Mouse (Mus musculus): ENCODE data around the gene Slc6a21. TPM values are rescaled to one million over a fixed set of nuclear protein-coding genes. Genes with fewer than 3 reads are reported as not detected.

Gene Slc6a21
- polyA plus RNA-seq, 1 experiment from 2014 or later, result not detected

GRCm38 (mm10) chr7:45302626-45303025, 25.3 kb downstream of the Slc6a21 start:
- 69% methylated on average over 8 of the region's 8 CpGs for WGBS
- Histone ChIP-seq H3K27ac (replicated peaks) (no peak overlapping the region), H3K27me3 (replicated peaks) (no peaks in the 10 kb centered on the region), H3K4me1 (peaks cover 13% of the 10 kb centered on the region), H3K9me3 (no peaks in the 10 kb centered on the region), H3K4me3 (no peak overlapping the region), H3K4me2 (no peak overlapping the region), H3K36me3 (peaks cover 39% of the 10 kb centered on the region), H3K9ac (no peak overlapping the region)
- ATAC-seq (ENCODE audit: extremely low read depth, insufficient number of reproducible peaks, low FRiP score, low TSS enrichment), result no peak

DNA sequence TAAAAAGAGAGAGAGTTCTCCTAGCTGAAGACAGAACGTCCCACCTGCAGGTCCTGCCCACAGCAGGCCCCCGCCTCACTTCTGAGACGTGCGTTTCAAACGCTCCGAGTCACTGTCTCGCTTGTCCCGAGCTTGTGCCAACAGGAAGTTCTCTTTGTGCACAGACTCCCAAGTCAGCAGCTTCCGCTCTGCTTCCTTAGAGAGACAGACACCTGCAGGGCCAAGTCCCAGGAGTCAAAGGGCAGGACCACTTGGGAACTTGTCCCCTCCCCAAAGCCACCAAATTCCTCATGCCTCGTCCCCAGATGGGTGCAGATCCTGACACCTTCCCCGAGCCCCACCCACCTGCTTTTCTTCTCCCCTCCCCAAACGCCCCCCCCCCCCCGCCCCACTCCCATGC, 27.6 kb downstream of the Slc6a21 start:
- no peak for ATAC-seq (ENCODE audit: extremely low read depth, insufficient number of reproducible peaks, low FRiP score, low TSS enrichment)
- 38% methylated on average over 11 of the region's 13 CpGs for WGBS
- H3K4me1 ChIP-seq, result peaks cover 13% of the 10 kb centered on the region
- no peaks in the 10 kb centered on the region for H3K9me3 ChIP-seq
- no peak overlapping the region for H3K4me3 ChIP-seq
- peaks cover 54% of the 10 kb centered on the region for H3K36me3 ChIP-seq
- peak overlapping the region; percentile 20; the same call in 1 of the 2 replicates for H3K4me2 ChIP-seq
- H3K27ac ChIP-seq (replicated peaks), result no peak overlapping the region
- H3K9ac ChIP-seq, result no peak overlapping the region
- no peaks in the 10 kb centered on the region for H3K27me3 ChIP-seq (replicated peaks)

GRCm38 (mm10) chr7:45305275-45305674, 28.0 kb downstream of the Slc6a21 start:
- H3K9ac ChIP-seq, result no peak overlapping the region
- no peak for ATAC-seq (ENCODE audit: extremely low read depth, insufficient number of reproducible peaks, low FRiP score, low TSS enrichment)
- peaks cover 58% of the 10 kb centered on the region for H3K36me3 ChIP-seq
- H3K4me3 ChIP-seq, result no peak overlapping the region
- H3K27me3 ChIP-seq (replicated peaks), result no peaks in the 10 kb centered on the region
- H3K27ac ChIP-seq (replicated peaks), result no peak overlapping the region
- no peaks in the 10 kb centered on the region for H3K9me3 ChIP-seq
- H3K4me1 ChIP-seq, result peaks cover 9% of the 10 kb centered on the region
- 15% methylated on average over 17 of the region's 17 CpGs for WGBS
- H3K4me2 ChIP-seq, result peak overlapping the region; percentile 20; the same call in 1 of the 2 replicates

DNA sequence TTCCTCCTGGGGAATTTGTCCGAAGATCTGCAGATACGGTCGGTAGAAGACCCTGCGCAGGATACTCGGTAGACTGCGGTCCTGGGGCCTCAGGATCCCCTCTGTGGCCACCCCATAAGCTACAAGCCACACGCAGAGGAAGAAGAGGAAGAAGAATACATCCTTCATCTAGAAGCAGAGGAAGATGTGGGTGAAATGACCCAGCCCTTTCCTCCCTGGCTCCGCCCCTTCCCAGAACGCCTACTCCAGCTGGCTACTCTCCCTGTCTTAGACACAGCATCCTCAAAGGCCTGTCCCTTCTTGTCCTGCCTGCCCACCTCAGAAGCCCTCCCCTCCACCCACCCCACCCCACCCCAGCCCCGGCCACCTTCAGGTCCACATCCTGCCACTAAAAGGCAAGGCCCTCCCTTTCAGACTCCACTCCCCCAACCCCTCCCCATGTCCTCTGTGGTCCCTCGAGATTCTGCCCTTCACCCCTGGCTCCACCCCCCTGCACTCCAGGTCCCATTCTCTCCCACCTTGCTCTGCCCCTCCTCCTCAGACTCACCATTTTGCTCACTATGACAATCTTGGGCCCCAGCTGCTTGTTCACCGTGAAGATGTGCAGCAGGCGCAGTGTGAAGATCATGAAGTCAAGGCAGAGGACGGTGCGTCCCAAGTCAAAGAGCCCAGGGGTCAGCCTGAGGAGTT, 31.4 kb downstream of the Slc6a21 start:
- no peak for ATAC-seq (ENCODE audit: extremely low read depth, insufficient number of reproducible peaks, low FRiP score, low TSS enrichment)
- Histone ChIP-seq H3K4me3 (no peak overlapping the region), H3K4me2 (no peak overlapping the region), H3K27me3 (replicated peaks) (no peaks in the 10 kb centered on the region), H3K9me3 (no peaks in the 10 kb centered on the region), H3K36me3 (peaks cover 57% of the 10 kb centered on the region), H3K4me1 (peaks cover 21% of the 10 kb centered on the region), H3K27ac (replicated peaks) (no peak overlapping the region), H3K9ac (no peak overlapping the region)
- WGBS, result 64% methylated on average over 15 of the region's 15 CpGs

DNA sequence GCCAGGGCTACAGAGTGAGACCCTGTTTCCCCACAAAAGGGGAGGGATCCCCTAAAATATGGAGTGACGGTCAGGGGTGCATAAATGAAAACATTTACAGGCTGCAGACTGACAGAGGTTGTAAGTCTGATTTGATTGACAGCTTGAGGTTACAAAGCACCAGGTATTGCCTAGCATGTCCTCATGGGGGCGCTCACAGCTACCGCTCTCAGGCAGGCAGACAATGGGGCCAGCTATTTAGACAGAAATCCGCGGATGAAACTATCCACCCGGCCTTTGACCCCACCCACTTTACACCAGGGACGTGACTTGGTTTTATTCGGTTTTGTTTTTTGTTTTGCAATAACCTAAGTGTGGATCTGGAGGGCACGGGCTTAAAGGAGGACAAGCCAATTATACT, 32.1 kb downstream of the Slc6a21 start:
- 18% methylated on average over 9 of the region's 9 CpGs for WGBS
- no peak overlapping the region for H3K27ac ChIP-seq (replicated peaks)
- peaks cover 21% of the 10 kb centered on the region for H3K4me1 ChIP-seq
- H3K9me3 ChIP-seq, result no peaks in the 10 kb centered on the region
- no peak overlapping the region for H3K4me3 ChIP-seq
- H3K9ac ChIP-seq, result no peak overlapping the region
- H3K27me3 ChIP-seq (replicated peaks), result no peaks in the 10 kb centered on the region
- no peak for ATAC-seq (ENCODE audit: extremely low read depth, insufficient number of reproducible peaks, low FRiP score, low TSS enrichment)
- peaks cover 54% of the 10 kb centered on the region for H3K36me3 ChIP-seq
- H3K4me2 ChIP-seq, result no peak overlapping the region

DNA sequence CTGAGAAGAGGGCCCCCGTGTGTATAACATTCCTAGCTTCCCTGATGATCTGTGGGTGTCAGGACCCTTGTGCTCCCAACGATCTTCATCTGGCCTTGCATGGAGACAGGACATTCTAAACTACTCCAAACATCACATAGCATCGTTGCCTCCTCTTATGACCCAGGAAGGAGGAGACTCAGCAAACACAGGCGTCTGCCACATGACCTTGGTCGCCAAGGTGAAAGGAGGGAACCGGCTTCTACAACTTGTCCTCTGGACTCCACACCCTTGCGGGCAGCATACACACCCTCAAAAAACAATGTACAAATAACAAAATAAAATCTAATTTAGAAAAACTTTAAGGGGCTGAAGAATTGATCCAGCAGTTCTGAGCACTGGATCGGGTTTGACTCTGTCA, 34.7 kb downstream of the Slc6a21 start:
- no peak overlapping the region for H3K4me2 ChIP-seq
- no peak for ATAC-seq (ENCODE audit: extremely low read depth, insufficient number of reproducible peaks, low FRiP score, low TSS enrichment)
- 34% methylated on average over 8 of the region's 8 CpGs for WGBS
- H3K9me3 ChIP-seq, result no peaks in the 10 kb centered on the region
- no peaks in the 10 kb centered on the region for H3K27me3 ChIP-seq (replicated peaks)
- no peak overlapping the region for H3K4me3 ChIP-seq
- H3K27ac ChIP-seq (replicated peaks), result 0 out of 2 replicates have a peak overlapping the region, but pooled peaks have one; percentile 7
- H3K9ac ChIP-seq, result no peak overlapping the region
- peaks cover 21% of the 10 kb centered on the region for H3K4me1 ChIP-seq
- peaks cover 58% of the 10 kb centered on the region for H3K36me3 ChIP-seq

GRCm38 (mm10) chr7:45312686-45313453, 35.6 kb downstream of the Slc6a21 start:
- Histone ChIP-seq H3K27me3 (replicated peaks) (no peaks in the 10 kb centered on the region), H3K9ac (peak overlapping the region; percentile 33; the same call in 1 of the 2 replicates), H3K36me3 (peaks cover 59% of the 10 kb centered on the region), H3K9me3 (no peaks in the 10 kb centered on the region), H3K27ac (replicated peaks) (peak overlapping the region; percentile 61; the same call in 1 of the 2 replicates), H3K4me3 (no peak overlapping the region), H3K4me2 (no peak overlapping the region), H3K4me1 (peaks cover 21% of the 10 kb centered on the region)
- ATAC-seq (ENCODE audit: extremely low read depth, insufficient number of reproducible peaks, low FRiP score, low TSS enrichment), result no peak
- WGBS, result 32% methylated on average over 10 of the region's 10 CpGs

- no peaks in the 10 kb centered on the region for H3K27me3 ChIP-seq (replicated peaks)
Measured at GRCm38 (mm10) chr7:45313495-45313894, 36.2 kb downstream of the Slc6a21 start.

GRCm38 (mm10) chr7:45315182-45315701, 37.9 kb downstream of the Slc6a21 start:
- no peak for ATAC-seq (ENCODE audit: extremely low read depth, insufficient number of reproducible peaks, low FRiP score, low TSS enrichment)
- no peak overlapping the region for H3K4me3 ChIP-seq
- no peak overlapping the region for H3K4me2 ChIP-seq
- no peaks in the 10 kb centered on the region for H3K9me3 ChIP-seq
- 80% methylated on average over 10 of the region's 10 CpGs for WGBS
- H3K9ac ChIP-seq, result no peak overlapping the region
- H3K27ac ChIP-seq (replicated peaks), result no peak overlapping the region
- peaks cover 61% of the 10 kb centered on the region for H3K36me3 ChIP-seq
- no peaks in the 10 kb centered on the region for H3K27me3 ChIP-seq (replicated peaks)
- peaks cover 21% of the 10 kb centered on the region for H3K4me1 ChIP-seq

More at GRCm38 (mm10) chr7:45313495-45313894, 36.2 kb downstream of the Slc6a21 start:
- 40% methylated on average over 9 of the region's 9 CpGs for WGBS
- no peak overlapping the region for H3K4me3 ChIP-seq
- H3K27ac ChIP-seq (replicated peaks), result peak overlapping the region; percentile 61
- ATAC-seq (ENCODE audit: extremely low read depth, insufficient number of reproducible peaks, low FRiP score, low TSS enrichment), result no peak
- peaks cover 21% of the 10 kb centered on the region for H3K4me1 ChIP-seq
- H3K9ac ChIP-seq, result peak overlapping the region; percentile 33; the same call in 1 of the 2 replicates
- H3K36me3 ChIP-seq, result peaks cover 59% of the 10 kb centered on the region
- H3K4me2 ChIP-seq, result no peak overlapping the region
- no peaks in the 10 kb centered on the region for H3K9me3 ChIP-seq

- H3K36me3 ChIP-seq, result peaks cover 62% of the 10 kb centered on the region
- peaks cover 21% of the 10 kb centered on the region for H3K4me1 ChIP-seq
- no peak overlapping the region for H3K4me3 ChIP-seq
- H3K9ac ChIP-seq, result no peak overlapping the region
- H3K27ac ChIP-seq (replicated peaks), result no peak overlapping the region
- no peaks in the 10 kb centered on the region for H3K9me3 ChIP-seq
- WGBS, result 85% methylated on average over 14 of the region's 14 CpGs
- no peak for ATAC-seq (ENCODE audit: extremely low read depth, insufficient number of reproducible peaks, low FRiP score, low TSS enrichment)
- no peaks in the 10 kb centered on the region for H3K27me3 ChIP-seq (replicated peaks)
- H3K4me2 ChIP-seq, result no peak overlapping the region
Measured at GRCm38 (mm10) chr7:45316536-45316935, 39.2 kb downstream of the Slc6a21 start.

- no peak overlapping the region for H3K4me2 ChIP-seq
- H3K27me3 ChIP-seq (replicated peaks), result no peaks in the 10 kb centered on the region
- no peaks in the 10 kb centered on the region for H3K4me1 ChIP-seq
- H3K9me3 ChIP-seq, result peaks cover 3% of the 10 kb centered on the region; the same call in 1 of the 2 replicates
- 80% methylated on average over 4 of the region's 4 CpGs for WGBS
- no peak overlapping the region for H3K9ac ChIP-seq
- no peak for ATAC-seq (ENCODE audit: extremely low read depth, insufficient number of reproducible peaks, low FRiP score, low TSS enrichment)
- no peak overlapping the region for H3K4me3 ChIP-seq
- peaks cover 88% of the 10 kb centered on the region for H3K36me3 ChIP-seq
- H3K27ac ChIP-seq (replicated peaks), result no peak overlapping the region
Measured at GRCm38 (mm10) chr7:45322245-45322644, 44.9 kb downstream of the Slc6a21 start.

Data from heart, embryonic 13.5 days (tissue).